Mouse (Mus musculus): ENCODE measurements at regions not wholly inside any gene's neighbourhood (a gene's known extent, or its start where the extent isn't known, plus 50 kb on each side); places are given as distances from the start of the nearest gene placed in this dataset.

DNA sequence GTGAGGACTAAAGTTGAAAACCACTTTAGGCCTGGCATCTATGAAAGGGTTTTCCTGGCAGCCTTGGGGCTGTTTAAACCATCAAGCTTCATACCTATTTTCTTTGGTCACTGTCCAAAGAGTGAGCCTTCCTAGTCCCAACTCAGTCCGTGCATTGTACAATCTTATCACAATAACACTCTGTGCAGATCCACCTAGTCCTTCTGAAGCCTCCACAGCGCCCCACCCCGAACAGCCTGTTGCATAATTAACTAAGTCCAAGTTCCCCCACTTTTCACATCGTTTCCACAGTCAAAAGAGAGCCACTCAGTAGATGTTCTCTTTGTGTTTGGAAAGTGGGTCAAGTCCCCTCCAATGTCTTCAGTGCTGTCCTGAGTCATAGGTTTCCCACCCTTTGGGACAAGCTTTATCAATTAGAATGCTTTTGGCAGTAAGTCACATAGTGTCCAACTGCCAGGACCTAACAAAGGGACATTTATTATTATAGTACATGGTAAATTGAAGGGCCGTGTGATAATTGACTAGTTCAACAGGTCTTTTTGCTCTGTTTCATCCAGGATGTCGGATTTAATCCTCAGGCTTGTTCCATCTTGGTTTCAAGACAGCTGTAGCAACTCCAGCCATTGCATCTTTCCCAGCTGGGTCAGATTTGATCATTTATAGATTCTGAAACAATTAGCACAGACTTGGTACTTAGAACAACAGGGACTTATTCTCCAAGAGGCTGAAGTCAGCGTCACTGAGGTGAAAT lies 187.0 kb upstream of the Jade1 start:
- DNase-seq (ENCODE audit: extremely low spot score in 1 of 2, low spot score in 1 of 2), result no peak

GRCm38 (mm10) chr3:41366764-41367163 lies 188.8 kb upstream of the Jade1 start:
- DNase-seq (ENCODE audit: extremely low spot score in 1 of 2, low spot score in 1 of 2), result no peak

DNA sequence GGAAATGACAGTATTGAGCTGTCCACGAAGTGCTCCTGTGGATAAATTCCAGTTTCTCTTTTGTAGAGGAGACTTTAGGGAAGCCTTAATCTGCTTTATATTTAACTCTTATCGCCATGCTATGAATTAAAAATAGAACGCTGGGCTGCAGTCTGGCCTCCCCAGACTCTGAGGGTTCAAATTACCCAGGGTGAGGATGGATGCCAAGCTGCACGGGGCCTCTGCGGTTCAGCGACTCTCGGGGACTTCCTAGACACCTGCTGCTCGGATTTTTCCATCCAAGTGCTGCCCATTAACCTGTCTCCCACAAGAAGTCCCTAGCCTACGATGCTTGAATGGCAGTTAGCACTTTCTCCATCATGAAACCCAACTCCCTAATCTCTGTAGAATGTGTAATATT lies 189.3 kb upstream of the Jade1 start:
- no peak for DNase-seq (ENCODE audit: extremely low spot score in 1 of 2, low spot score in 1 of 2)

DNA sequence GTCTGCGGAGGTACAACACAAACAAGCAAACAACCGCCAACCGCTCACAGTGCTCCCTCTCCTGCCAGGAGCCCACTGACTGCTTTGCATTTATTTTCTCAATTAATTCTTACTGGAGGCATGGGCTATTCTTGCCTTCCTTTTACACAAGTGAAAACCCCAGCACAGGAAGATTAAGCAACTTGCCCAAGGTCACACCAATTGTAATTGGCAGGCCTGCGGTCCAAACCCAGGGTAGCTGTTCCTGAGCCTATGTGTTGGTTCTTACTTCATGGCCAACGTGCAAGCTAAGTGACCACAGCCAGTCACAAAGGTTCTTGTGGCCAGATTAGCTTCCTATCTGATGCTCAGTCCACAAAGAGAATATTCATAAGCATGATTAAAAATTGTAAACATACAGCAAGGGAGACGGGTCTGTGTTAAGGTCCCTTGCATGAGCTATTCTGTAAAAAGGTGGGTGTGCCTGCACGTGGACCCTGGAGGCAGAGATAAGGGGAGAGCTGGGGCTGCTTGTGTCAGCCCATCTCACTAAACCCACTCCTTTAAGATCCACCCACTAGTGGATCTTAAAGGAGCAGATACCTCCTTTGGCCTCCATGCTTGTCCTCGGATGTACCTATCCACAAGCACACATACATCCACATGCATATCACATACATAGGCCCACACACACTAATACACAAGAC lies 190.2 kb upstream of the Jade1 start:
- DNase-seq (ENCODE audit: extremely low spot score in 1 of 2, low spot score in 1 of 2), result no peak

- DNase-seq (ENCODE audit: extremely low spot score in 1 of 2, low spot score in 1 of 2), result no peak
Observed at GRCm38 (mm10) chr3:41363947-41364346, 191.6 kb upstream of the Jade1 start.

GRCm38 (mm10) chr3:41360231-41360630 lies 195.3 kb upstream of the Jade1 start:
- no peak for DNase-seq (ENCODE audit: extremely low spot score in 1 of 2, low spot score in 1 of 2)

DNA sequence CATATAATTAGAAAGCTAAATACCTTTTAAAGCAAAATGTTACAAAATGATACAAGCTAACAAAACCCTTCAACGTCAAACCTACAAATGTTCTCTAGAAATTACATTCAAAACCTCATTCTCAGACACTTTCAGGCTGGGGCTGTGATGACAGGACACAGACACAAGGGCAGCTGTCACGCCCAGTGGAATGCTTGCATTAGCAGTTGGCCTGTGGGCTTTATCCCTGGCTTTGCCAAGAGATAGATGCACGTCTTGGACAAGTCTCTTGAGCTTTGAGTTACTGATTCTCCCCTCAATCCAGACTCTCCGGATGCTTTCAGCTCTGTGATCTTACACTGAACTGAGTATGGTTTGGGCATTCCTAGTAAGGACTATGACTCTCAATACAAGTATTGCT lies 196.1 kb upstream of the Jade1 start:
- DNase-seq (ENCODE audit: extremely low spot score in 1 of 2, low spot score in 1 of 2), result no peak

GRCm38 (mm10) chr3:41353021-41353420 lies 202.5 kb upstream of the Jade1 start:
- no peak for DNase-seq (ENCODE audit: extremely low spot score in 1 of 2, low spot score in 1 of 2)

DNA sequence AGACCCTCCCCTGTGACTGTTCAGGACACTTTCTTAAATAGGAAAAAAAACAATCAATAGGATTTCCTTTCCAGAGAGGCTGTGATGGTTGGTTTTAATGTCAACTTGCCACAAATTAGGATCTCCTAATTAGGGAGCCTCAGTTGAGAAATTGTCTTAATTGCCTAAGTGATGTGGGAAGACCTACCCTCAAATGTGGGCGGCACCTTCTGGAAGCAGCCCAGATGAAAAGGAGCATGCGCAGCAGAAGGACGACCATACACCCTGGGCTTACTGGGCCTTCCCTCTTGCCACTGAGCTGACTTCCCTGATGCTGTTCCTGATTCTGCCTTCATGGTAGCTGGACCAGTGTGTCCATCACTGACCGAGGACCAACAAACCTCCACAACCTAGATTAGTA lies 203.7 kb upstream of the Jade1 start:
- DNase-seq (ENCODE audit: extremely low spot score in 1 of 2, low spot score in 1 of 2), result no peak

GRCm38 (mm10) chr3:41351091-41351685 lies 204.3 kb upstream of the Jade1 start:
- no peak for DNase-seq (ENCODE audit: extremely low spot score in 1 of 2, low spot score in 1 of 2)

DNA sequence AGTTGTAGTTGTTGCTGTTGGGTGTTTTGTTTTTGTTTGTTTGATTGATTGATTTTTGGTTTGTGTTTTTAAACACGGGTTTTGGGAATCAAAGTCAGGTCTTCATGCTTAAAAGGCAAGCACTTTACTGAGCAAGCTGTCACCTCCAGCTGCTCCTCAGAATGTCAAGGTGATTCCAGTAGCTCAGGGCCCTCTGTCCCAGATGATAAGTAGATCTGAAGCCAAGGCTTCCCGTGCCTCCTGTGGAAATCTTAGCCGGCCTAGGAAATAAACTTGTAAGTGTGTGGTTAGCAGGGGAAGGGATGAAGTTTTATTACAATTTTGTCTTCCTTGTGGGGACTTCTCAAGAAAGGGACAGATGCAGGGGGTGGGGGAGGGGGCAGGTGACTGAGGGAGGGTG lies 205.2 kb upstream of the Jade1 start:
- DNase-seq (ENCODE audit: extremely low spot score in 1 of 2, low spot score in 1 of 2), result no peak

GRCm38 (mm10) chr3:41348795-41349194 lies 206.7 kb upstream of the Jade1 start:
- DNase-seq (ENCODE audit: extremely low spot score in 1 of 2, low spot score in 1 of 2), result peak in 1 of 2 experiments; percentile 29

GRCm38 (mm10) chr3:41346863-41347262 lies 208.7 kb upstream of the Jade1 start:
- DNase-seq (ENCODE audit: extremely low spot score in 1 of 2, low spot score in 1 of 2), result no peak

- no peak for DNase-seq (ENCODE audit: extremely low spot score in 1 of 2, low spot score in 1 of 2)
Observed at GRCm38 (mm10) chr3:41343431-41343830, 212.1 kb upstream of the Jade1 start.

DNA sequence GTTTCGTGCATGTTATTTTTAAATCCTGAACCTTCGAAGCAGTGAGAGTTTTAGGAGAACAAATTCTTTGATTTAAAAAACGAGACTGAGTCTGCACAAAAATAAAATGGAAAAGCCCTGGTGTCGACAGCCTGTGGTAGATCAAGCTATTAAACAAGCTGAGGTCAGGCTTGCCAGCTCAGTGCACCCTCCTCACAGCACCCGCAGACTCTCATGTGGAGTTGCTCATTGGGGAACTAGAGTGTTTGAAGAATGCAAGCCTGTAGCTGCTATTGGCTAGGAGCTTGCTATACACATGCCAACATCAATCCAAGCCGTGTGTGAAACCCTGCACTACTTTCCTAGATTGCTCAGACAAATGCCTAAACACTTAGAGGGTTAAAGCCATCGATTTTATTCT lies 223.1 kb upstream of the Jade1 start:
- no peak for DNase-seq (ENCODE audit: extremely low spot score in 1 of 2, low spot score in 1 of 2)

DNA sequence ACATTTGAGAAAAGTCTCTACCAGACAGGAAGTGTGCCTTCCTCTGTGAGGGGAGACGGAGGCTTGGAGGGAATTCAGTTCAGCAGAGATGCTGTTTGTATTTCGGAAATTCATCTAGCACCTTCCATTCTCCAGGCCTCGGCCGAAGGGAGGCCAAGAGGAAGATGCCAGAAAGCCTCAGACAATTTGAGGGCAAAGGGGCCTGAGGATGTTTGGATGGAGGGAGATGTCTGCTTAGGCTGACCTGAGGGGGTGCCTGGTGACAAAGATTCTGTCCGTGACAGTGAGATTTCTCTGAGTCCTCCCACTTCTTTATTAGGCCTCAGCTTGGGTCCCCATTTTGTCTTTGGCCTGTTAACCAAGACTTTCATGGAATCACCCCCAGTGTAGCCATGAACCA lies 225.2 kb upstream of the Jade1 start:
- DNase-seq (ENCODE audit: extremely low spot score in 1 of 2, low spot score in 1 of 2), result no peak

- no peak for DNase-seq (ENCODE audit: extremely low spot score in 1 of 2, low spot score in 1 of 2)
Observed at GRCm38 (mm10) chr3:41328828-41329227, 226.7 kb upstream of the Jade1 start.

- DNase-seq (ENCODE audit: extremely low spot score in 1 of 2, low spot score in 1 of 2), result no peak
Observed at GRCm38 (mm10) chr3:41326211-41327104, 229.1 kb upstream of the Jade1 start.

- no peak for DNase-seq (ENCODE audit: extremely low spot score in 1 of 2, low spot score in 1 of 2)
Observed at GRCm38 (mm10) chr3:41321808-41322207, 233.7 kb upstream of the Jade1 start.

GRCm38 (mm10) chr3:41319214-41319856 lies 236.2 kb upstream of the Jade1 start:
- no peak for DNase-seq (ENCODE audit: extremely low spot score in 1 of 2, low spot score in 1 of 2)

All from layer of hippocampus, postnatal 25 days (tissue).